Mouse (Mus musculus) stomach, postnatal 0 days (tissue): ENCODE results near the gene Ubash3b. TPM values are rescaled to one million over a fixed set of nuclear protein-coding genes. Genes with fewer than 3 reads are reported as not detected.

Source experiments
- ATAC-seq: fragments of 200-750 bp; cut with Nextera tagmentation; 2 replicates; pipeline ENCODE4 v1.8.0; 2017; ENCODE audit not compliant: low FRiP score, low TSS enrichment
- DNase-seq: peaks from one replicate; pipeline ENCODE4 v3.0.0-alpha.2; 2016; ENCODE audit warnings: low spot score
- H3K27ac ChIP-seq: fragments of 300-500 bp; sonication (generic); replicated peaks from 2 replicates; pipeline ENCODE4 v1.5.1; 2014; ENCODE audit warnings: mild to moderate bottlenecking, control low read depth
- H3K27me3 ChIP-seq: fragments of 300-500 bp; sonication (generic); 2 replicates; pipeline ENCODE4 v1.6.1; 2014; ENCODE audit warnings: low read length; ENCODE audit not compliant: control insufficient read depth, insufficient read depth
- H3K36me3 ChIP-seq: fragments of 300-500 bp; sonication (generic); 2 replicates; pipeline ENCODE4 v1.6.1; 2014; ENCODE audit warnings: low read length, mixed read lengths; ENCODE audit not compliant: control insufficient read depth, insufficient read depth
- H3K4me1 ChIP-seq: fragments of 300-500 bp; sonication (generic); replicated peaks from 2 replicates; pipeline ENCODE4 v1.6.1; 2014; ENCODE audit warnings: antibody characterized with exemption; ENCODE audit not compliant: control insufficient read depth, insufficient read depth
- H3K4me2 ChIP-seq: fragments of 300-500 bp; sonication (generic); replicated peaks from 2 replicates; pipeline ENCODE4 v1.6.1; 2014; ENCODE audit warnings: low read depth, mild to moderate bottlenecking, control low read depth, moderate library complexity
- H3K4me3 ChIP-seq: fragments of 300-500 bp; sonication (generic); 2 replicates; pipeline ENCODE4 v1.5.1; 2014; ENCODE audit warnings: low read depth, low read length, control low read depth
- H3K9ac ChIP-seq: fragments of 300-500 bp; sonication (generic); 2 replicates; pipeline ENCODE4 v1.6.1; 2014; ENCODE audit warnings: mild to moderate bottlenecking, low read length, control low read depth, mixed read lengths
- H3K9me3 ChIP-seq: fragments of 300-500 bp; sonication (generic); 2 replicates; pipeline ENCODE4 v1.6.1; 2016; ENCODE audit warnings: low read length; ENCODE audit not compliant: control insufficient read depth
- CTCF ChIP-seq: IDR thresholded peaks from 2 replicates; pipeline ENCODE4 v1.5.1; 2016; ENCODE audit warnings: antibody characterized with exemption, low read depth, mild to moderate bottlenecking, moderate library complexity
- EP300 ChIP-seq: optimal IDR thresholded peaks from 2 replicates; pipeline ENCODE3; 2016; ENCODE audit warnings: antibody characterized with exemption
- WGBS: fragments of 180-500 bp; shearing (Covaris S2); extraction: QIAGEN DNeasy Blood & Tissue Kit; methylation state at CpG from one replicate; pipeline ENCODE4 v1.1.7; 2014; 5-methylcytosine and 5-hydroxymethylcytosine counted together
- polyA plus RNA-seq: library from polyadenylated mRNA; unstranded; fragments of >200 nt; fragmentation: Nextera tagmentation; extraction: Ambion mirVana; gene quantifications from 2 replicates; pipeline ENCODE4 v1.2.1, GENCODE M21; 2015

Ubash3b gene
- polyA plus RNA-seq, 1 experiment from 2014 or later, result 1.4 TPM

- no peaks in the 10 kb centered on the region for H3K36me3 ChIP-seq
- no peak for DNase-seq
- H3K4me1 ChIP-seq, result no peaks in the 10 kb centered on the region
- no peak overlapping the region for H3K27ac ChIP-seq
- TF ChIP-seq EP300 (no peak), CTCF (no peak)
- no peak overlapping the region for H3K4me2 ChIP-seq
- 56% methylated on average over 3 of the region's 3 CpGs for WGBS
- ATAC-seq, result no peak
- no peak overlapping the region for H3K4me3 ChIP-seq
- no peak overlapping the region for H3K9ac ChIP-seq
- H3K9me3 ChIP-seq, result no peaks in the 10 kb centered on the region
- no peaks in the 10 kb centered on the region for H3K27me3 ChIP-seq
Observed at GRCm38 (mm10) chr9:41173158-41173557, 11.7 kb upstream of the Ubash3b start.

GRCm38 (mm10) chr9:41172426-41172825 is 10.9 kb upstream of the Ubash3b start:
- Histone ChIP-seq H3K4me2 (no peak overlapping the region), H3K9me3 (no peaks in the 10 kb centered on the region), H3K27me3 (no peaks in the 10 kb centered on the region), H3K9ac (no peak overlapping the region), H3K4me1 (no peaks in the 10 kb centered on the region), H3K4me3 (no peak overlapping the region), H3K36me3 (no peaks in the 10 kb centered on the region), H3K27ac (no peak overlapping the region)
- DNase-seq (no peak), ATAC-seq (no peak)
- TF ChIP-seq EP300 (no peak), CTCF (no peak)
- WGBS, result 64% methylated on average over 8 of the region's 8 CpGs

GRCm38 (mm10) chr9:41170026-41170425 is 8.5 kb upstream of the Ubash3b start:
- WGBS, result 38% methylated on average over 8 of the region's 8 CpGs
- Histone ChIP-seq H3K36me3 (no peaks in the 10 kb centered on the region), H3K27me3 (no peaks in the 10 kb centered on the region), H3K9ac (no peak overlapping the region), H3K27ac (no peak overlapping the region), H3K9me3 (no peaks in the 10 kb centered on the region), H3K4me1 (no peaks in the 10 kb centered on the region), H3K4me2 (no peak overlapping the region), H3K4me3 (no peak overlapping the region)
- DNase-seq, result no peak
- no peak for ATAC-seq
- TF ChIP-seq CTCF (no peak), EP300 (no peak)

- DNase-seq, result no peak
- H3K9me3 ChIP-seq, result no peaks in the 10 kb centered on the region
- H3K36me3 ChIP-seq, result no peaks in the 10 kb centered on the region
- no peaks in the 10 kb centered on the region for H3K4me1 ChIP-seq
- no peak for ATAC-seq
- no peak overlapping the region for H3K4me2 ChIP-seq
- H3K9ac ChIP-seq, result no peak overlapping the region
- no peak overlapping the region for H3K27ac ChIP-seq
- TF ChIP-seq EP300 (no peak), CTCF (no peak)
- H3K4me3 ChIP-seq, result no peak overlapping the region
- WGBS, result 60% methylated on average over 2 of the region's 2 CpGs
- H3K27me3 ChIP-seq, result no peaks in the 10 kb centered on the region
Observed at GRCm38 (mm10) chr9:41168656-41169055, 7.2 kb upstream of the Ubash3b start.

GRCm38 (mm10) chr9:41168206-41168605 is 6.7 kb upstream of the Ubash3b start:
- 91% methylated on average over 6 of the region's 6 CpGs for WGBS
- TF ChIP-seq CTCF (no peak), EP300 (no peak)

GRCm38 (mm10) chr9:41166886-41167285 is 5.4 kb upstream of the Ubash3b start:
- Histone ChIP-seq H3K9me3 (no peaks in the 10 kb centered on the region), H3K27ac (no peak overlapping the region), H3K4me3 (no peak overlapping the region), H3K4me2 (no peak overlapping the region), H3K4me1 (no peaks in the 10 kb centered on the region), H3K27me3 (no peaks in the 10 kb centered on the region), H3K9ac (no peak overlapping the region), H3K36me3 (no peaks in the 10 kb centered on the region)
- TF ChIP-seq CTCF, result no peak
- no peak for TF ChIP-seq EP300
- ATAC-seq (no peak), DNase-seq (no peak)
- 47% methylated on average over 10 of the region's 10 CpGs for WGBS

More at GRCm38 (mm10) chr9:41168206-41168605, 6.7 kb upstream of the Ubash3b start:
- H3K36me3 ChIP-seq, result no peaks in the 10 kb centered on the region
- no peaks in the 10 kb centered on the region for H3K9me3 ChIP-seq
- no peak overlapping the region for H3K9ac ChIP-seq
- H3K4me3 ChIP-seq, result no peak overlapping the region
- ATAC-seq (no peak), DNase-seq (no peak)
- H3K27ac ChIP-seq, result no peak overlapping the region
- H3K4me2 ChIP-seq, result no peak overlapping the region
- no peaks in the 10 kb centered on the region for H3K27me3 ChIP-seq
- H3K4me1 ChIP-seq, result no peaks in the 10 kb centered on the region
